Mouse (Mus musculus): Measurements from ENCODE around the gene Myh11. TPM values are rescaled to one million over a fixed set of nuclear protein-coding genes. Genes with fewer than 3 reads are reported as not detected.
A peak's percentile ranks its signal among the peaks of the same experiment; 100 is the strongest.

Gene Myh11
- polyA plus RNA-seq, 1 experiment from 2014 or later: 250 TPM

DNA sequence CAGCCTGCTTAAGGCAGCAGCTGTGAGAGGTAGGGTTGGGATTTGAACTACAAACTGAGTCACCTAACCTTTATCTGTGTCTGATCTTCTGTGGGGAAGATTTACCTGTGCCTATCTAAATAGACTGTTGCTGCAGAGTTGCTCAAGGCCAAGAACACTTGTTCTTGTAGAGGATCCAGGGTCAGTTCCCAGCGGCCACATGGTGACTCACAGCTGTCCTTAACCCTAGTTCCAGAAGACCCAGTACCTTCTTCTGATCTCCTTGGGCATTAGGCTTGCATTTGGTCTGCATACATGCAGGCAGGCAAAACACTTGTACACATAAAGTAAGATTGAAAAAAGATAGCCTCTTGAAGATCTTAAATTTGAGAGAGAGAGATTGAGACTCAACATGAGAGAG is 121.5 kb downstream of the Myh11 start:
- no peak overlapping the region for H3K4me3 ChIP-seq (ENCODE audit: low read depth, low read length)
- H3K4me1 ChIP-seq (ENCODE audit: control insufficient read depth, insufficient read depth, low read length): peaks cover 6% of the 10 kb centered on the region; the same call in 1 of the 2 replicates
- no peak overlapping the region for H3K9ac ChIP-seq (replicated peaks; ENCODE audit: low read depth, low read length)
- H3K4me2 ChIP-seq (replicated peaks; ENCODE audit: low read depth, low read length): no peak overlapping the region
- peaks cover 54% of the 10 kb centered on the region for H3K36me3 ChIP-seq (ENCODE audit: control insufficient read depth, insufficient read depth, low read length)
- 89% methylated on average over 1 of the region's 1 CpGs for whole genome bisulfite sequencing
- no peak overlapping the region for H3K27ac ChIP-seq (ENCODE audit: low read length)
- no peak for ATAC-seq (ENCODE audit: insufficient number of reproducible peaks, insufficient read depth, low FRiP score, low read depth)
- no peaks in the 10 kb centered on the region for H3K9me3 ChIP-seq (ENCODE audit: control insufficient read depth, low read depth, low read length)
- H3K27me3 ChIP-seq (ENCODE audit: control insufficient read depth, insufficient read depth, low read length): no peaks in the 10 kb centered on the region

DNA sequence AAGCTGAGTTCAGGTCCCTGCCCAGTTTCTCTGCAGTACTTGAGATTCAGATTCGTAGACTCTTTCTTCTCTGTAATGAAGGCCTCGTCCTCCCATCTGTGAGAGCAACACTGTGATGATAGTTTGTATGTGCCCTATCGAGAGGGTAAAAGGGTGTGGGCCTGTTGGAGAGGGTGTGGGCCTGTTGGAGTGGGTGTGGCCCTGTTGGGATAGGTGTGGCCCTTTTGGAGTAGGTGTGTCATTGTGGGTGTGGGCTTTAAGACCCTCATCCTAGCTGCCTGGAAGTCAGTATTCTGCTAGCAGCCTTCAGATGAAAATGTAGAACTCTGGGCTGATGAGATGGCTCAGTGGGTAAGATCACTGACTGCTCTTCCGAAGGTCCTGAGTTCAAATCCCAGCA is 124.7 kb downstream of the Myh11 start:
- Histone ChIP-seq H3K27me3 (ENCODE audit: control insufficient read depth, insufficient read depth, low read length) (no peaks in the 10 kb centered on the region), H3K27ac (ENCODE audit: low read length) (no peak overlapping the region), H3K4me3 (ENCODE audit: low read depth, low read length) (no peak overlapping the region), H3K9ac (replicated peaks; ENCODE audit: low read depth, low read length) (no peak overlapping the region), H3K9me3 (ENCODE audit: control insufficient read depth, low read depth, low read length) (no peaks in the 10 kb centered on the region), H3K4me1 (ENCODE audit: control insufficient read depth, insufficient read depth, low read length) (peaks cover 13% of the 10 kb centered on the region), H3K36me3 (ENCODE audit: control insufficient read depth, insufficient read depth, low read length) (peaks cover 29% of the 10 kb centered on the region), H3K4me2 (replicated peaks; ENCODE audit: low read depth, low read length) (no peak overlapping the region)
- ATAC-seq (ENCODE audit: insufficient number of reproducible peaks, insufficient read depth, low FRiP score, low read depth): no peak
- 89% methylated on average over 4 of the region's 4 CpGs for WGBS

GRCm38 (mm10) chr16:14163731-14164130 is 127.4 kb downstream of the Myh11 start:
- 4% methylated on average over 10 of the region's 10 CpGs for WGBS
- Histone ChIP-seq H3K9ac (replicated peaks; ENCODE audit: low read depth, low read length) (peak overlapping the region; percentile 77), H3K4me3 (ENCODE audit: low read depth, low read length) (peak overlapping the region; percentile 80), H3K27me3 (ENCODE audit: control insufficient read depth, insufficient read depth, low read length) (no peaks in the 10 kb centered on the region), H3K4me2 (replicated peaks; ENCODE audit: low read depth, low read length) (peak overlapping the region; percentile 67), H3K36me3 (ENCODE audit: control insufficient read depth, insufficient read depth, low read length) (peaks cover 2% of the 10 kb centered on the region; the same call in 1 of the 2 replicates), H3K4me1 (ENCODE audit: control insufficient read depth, insufficient read depth, low read length) (peaks cover 13% of the 10 kb centered on the region), H3K27ac (ENCODE audit: low read length) (no peak overlapping the region; the same call in 1 of the 2 replicates), H3K9me3 (ENCODE audit: control insufficient read depth, low read depth, low read length) (no peaks in the 10 kb centered on the region)
- ATAC-seq (ENCODE audit: insufficient number of reproducible peaks, insufficient read depth, low FRiP score, low read depth): no peak

GRCm38 (mm10) chr16:14162988-14163416 is 128.2 kb downstream of the Myh11 start, which contains the start of the genes Nde1 and Marf1:
Gene Nde1, plus strand, starts transcription at chr16:14163275.
Gene Marf1, minus strand, starts transcription at chr16:14163351.
- peak within 1 kb of the TSS; percentile 80 for H3K4me3 ChIP-seq (ENCODE audit: low read depth, low read length)
- peak; percentile 90 for ATAC-seq (ENCODE audit: insufficient number of reproducible peaks, insufficient read depth, low FRiP score, low read depth)
- H3K27me3 ChIP-seq (ENCODE audit: control insufficient read depth, insufficient read depth, low read length): no peaks in the 10 kb centered on the region
- H3K9ac ChIP-seq (replicated peaks; ENCODE audit: low read depth, low read length): peak within 1 kb of the TSS; percentile 77
- H3K27ac ChIP-seq (ENCODE audit: low read length): peak within 1 kb of the TSS; percentile 85
- under 1% methylated on average over 39 of the region's 43 CpGs for WGBS
- no peaks in the 10 kb centered on the region for H3K9me3 ChIP-seq (ENCODE audit: control insufficient read depth, low read depth, low read length)
- H3K4me1 ChIP-seq (ENCODE audit: control insufficient read depth, insufficient read depth, low read length): peaks cover 16% of the 10 kb centered on the region
- no peaks in the 10 kb centered on the region for H3K36me3 ChIP-seq (ENCODE audit: control insufficient read depth, insufficient read depth, low read length)
- H3K4me2 ChIP-seq (replicated peaks; ENCODE audit: low read depth, low read length): peak within 1 kb of the TSS; percentile 67

- H3K4me3 ChIP-seq (ENCODE audit: low read depth, low read length): no peak overlapping the region
- no peak for ATAC-seq (ENCODE audit: insufficient number of reproducible peaks, insufficient read depth, low FRiP score, low read depth)
- no peak overlapping the region for H3K4me2 ChIP-seq (replicated peaks; ENCODE audit: low read depth, low read length)
- H3K36me3 ChIP-seq (ENCODE audit: control insufficient read depth, insufficient read depth, low read length): no peaks in the 10 kb centered on the region
- no peak overlapping the region for H3K9ac ChIP-seq (replicated peaks; ENCODE audit: low read depth, low read length)
- no peaks in the 10 kb centered on the region for H3K9me3 ChIP-seq (ENCODE audit: control insufficient read depth, low read depth, low read length)
- H3K27me3 ChIP-seq (ENCODE audit: control insufficient read depth, insufficient read depth, low read length): no peaks in the 10 kb centered on the region
- H3K4me1 ChIP-seq (ENCODE audit: control insufficient read depth, insufficient read depth, low read length): peaks cover 19% of the 10 kb centered on the region
- H3K27ac ChIP-seq (ENCODE audit: low read length): no peak overlapping the region
- 74% methylated on average over 1 of the region's 1 CpGs for WGBS
Observed at GRCm38 (mm10) chr16:14160941-14161340, 130.2 kb downstream of the Myh11 start.

DNA sequence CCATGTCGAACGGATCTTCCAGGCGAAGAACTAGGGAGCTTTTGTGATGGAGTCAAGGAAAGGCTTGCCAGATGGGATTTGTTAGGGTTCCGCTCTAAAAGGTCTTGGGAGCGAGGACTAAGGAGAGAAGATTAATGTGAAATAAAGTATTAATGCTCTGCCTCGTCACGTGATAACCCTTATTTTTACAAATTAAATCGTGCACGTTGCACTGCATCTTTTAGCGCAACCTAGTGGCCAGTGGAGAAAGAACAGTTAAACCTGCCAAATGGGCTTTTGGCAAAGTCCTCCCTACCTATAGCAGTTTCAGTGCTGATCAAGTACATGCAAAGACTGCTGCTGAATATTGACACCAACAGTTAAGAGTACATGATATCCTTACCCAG is 131.4 kb downstream of the Myh11 start:
- Histone ChIP-seq H3K36me3 (ENCODE audit: control insufficient read depth, insufficient read depth, low read length) (no peaks in the 10 kb centered on the region), H3K4me3 (ENCODE audit: low read depth, low read length) (peak overlapping the region; percentile 83), H3K27ac (ENCODE audit: low read length) (peak overlapping the region; percentile 98), H3K4me2 (replicated peaks; ENCODE audit: low read depth, low read length) (peak overlapping the region; percentile 48), H3K9me3 (ENCODE audit: control insufficient read depth, low read depth, low read length) (no peaks in the 10 kb centered on the region), H3K4me1 (ENCODE audit: control insufficient read depth, insufficient read depth, low read length) (peaks cover 13% of the 10 kb centered on the region), H3K27me3 (ENCODE audit: control insufficient read depth, insufficient read depth, low read length) (no peaks in the 10 kb centered on the region), H3K9ac (replicated peaks; ENCODE audit: low read depth, low read length) (peak overlapping the region; percentile 57)
- no peak; the same call in 1 of the 2 replicates for ATAC-seq (ENCODE audit: insufficient number of reproducible peaks, insufficient read depth, low FRiP score, low read depth)
- 0% methylated on average over 10 of the region's 10 CpGs for WGBS

DNA sequence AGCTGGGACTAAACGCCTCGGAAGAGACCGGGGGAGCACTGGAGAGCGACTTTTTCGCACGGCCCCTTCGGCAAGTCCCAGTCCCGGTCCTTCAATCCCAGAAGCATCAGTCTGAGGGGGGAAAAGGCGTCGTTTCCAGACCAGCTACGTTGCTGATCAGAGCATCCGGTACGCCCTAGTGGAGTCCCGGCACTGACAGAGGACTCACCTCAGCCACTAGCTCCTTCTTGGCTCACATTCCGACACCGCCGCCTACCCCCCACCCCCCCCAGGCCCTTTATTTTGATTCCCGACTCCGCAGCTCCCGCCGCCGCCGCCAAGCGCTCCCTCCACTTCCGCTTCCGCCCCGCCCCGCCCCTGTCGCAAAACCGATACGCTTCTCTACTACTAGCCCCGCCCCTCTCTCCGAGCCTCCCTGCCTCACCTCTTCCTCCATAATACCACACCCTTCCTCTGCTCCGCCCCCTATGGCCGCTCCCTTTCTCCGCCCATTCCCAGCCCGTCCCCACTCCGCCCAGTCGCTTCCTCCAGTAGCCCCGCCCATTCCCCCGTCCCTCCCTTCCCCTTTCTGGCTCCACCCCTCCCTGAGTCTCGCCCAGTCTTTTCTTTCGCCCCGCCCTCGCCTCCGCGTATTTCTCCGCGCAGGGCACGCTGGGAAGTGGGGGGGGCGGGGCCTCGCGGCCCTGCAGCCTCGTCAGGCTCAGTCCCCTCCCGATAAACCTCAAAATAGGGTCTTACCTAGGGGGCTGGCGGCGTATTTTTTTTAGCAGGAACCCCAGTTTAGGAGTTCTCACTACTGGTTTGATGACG is 132.0 kb downstream of the Myh11 start:
- H3K27ac ChIP-seq (ENCODE audit: low read length): peak overlapping the region; percentile 98
- H3K4me2 ChIP-seq (replicated peaks; ENCODE audit: low read depth, low read length): peak overlapping the region; percentile 78
- WGBS: 1% methylated on average over 58 of the region's 58 CpGs
- peak overlapping the region; percentile 83 for H3K4me3 ChIP-seq (ENCODE audit: low read depth, low read length)
- H3K9ac ChIP-seq (replicated peaks; ENCODE audit: low read depth, low read length): peak overlapping the region; percentile 68
- H3K9me3 ChIP-seq (ENCODE audit: control insufficient read depth, low read depth, low read length): no peaks in the 10 kb centered on the region
- H3K36me3 ChIP-seq (ENCODE audit: control insufficient read depth, insufficient read depth, low read length): 0 out of 2 replicates have a peak, but pooled peaks cover 3% of the 10 kb centered on the region
- peak; percentile 93 for ATAC-seq (ENCODE audit: insufficient number of reproducible peaks, insufficient read depth, low FRiP score, low read depth)
- H3K4me1 ChIP-seq (ENCODE audit: control insufficient read depth, insufficient read depth, low read length): peaks cover 8% of the 10 kb centered on the region
- no peaks in the 10 kb centered on the region for H3K27me3 ChIP-seq (ENCODE audit: control insufficient read depth, insufficient read depth, low read length)

GRCm38 (mm10) chr16:14158536-14158935 is 132.6 kb downstream of the Myh11 start:
- Histone ChIP-seq H3K9me3 (ENCODE audit: control insufficient read depth, low read depth, low read length) (no peaks in the 10 kb centered on the region), H3K4me2 (replicated peaks; ENCODE audit: low read depth, low read length) (peak overlapping the region; percentile 78), H3K36me3 (ENCODE audit: control insufficient read depth, insufficient read depth, low read length) (peaks cover 7% of the 10 kb centered on the region), H3K4me1 (ENCODE audit: control insufficient read depth, insufficient read depth, low read length) (peaks cover 6% of the 10 kb centered on the region; the same call in 1 of the 2 replicates), H3K4me3 (ENCODE audit: low read depth, low read length) (peak overlapping the region; percentile 83), H3K27me3 (ENCODE audit: control insufficient read depth, insufficient read depth, low read length) (no peaks in the 10 kb centered on the region), H3K9ac (replicated peaks; ENCODE audit: low read depth, low read length) (peak overlapping the region; percentile 68), H3K27ac (ENCODE audit: low read length) (peak overlapping the region; percentile 72; the same call in 1 of the 2 replicates)
- ATAC-seq (ENCODE audit: insufficient number of reproducible peaks, insufficient read depth, low FRiP score, low read depth): no peak
- 8% methylated on average over 7 of the region's 7 CpGs for WGBS
